8 mouse cellular contexts compared by ENCODE assay signal in the genomic region with DNA sequence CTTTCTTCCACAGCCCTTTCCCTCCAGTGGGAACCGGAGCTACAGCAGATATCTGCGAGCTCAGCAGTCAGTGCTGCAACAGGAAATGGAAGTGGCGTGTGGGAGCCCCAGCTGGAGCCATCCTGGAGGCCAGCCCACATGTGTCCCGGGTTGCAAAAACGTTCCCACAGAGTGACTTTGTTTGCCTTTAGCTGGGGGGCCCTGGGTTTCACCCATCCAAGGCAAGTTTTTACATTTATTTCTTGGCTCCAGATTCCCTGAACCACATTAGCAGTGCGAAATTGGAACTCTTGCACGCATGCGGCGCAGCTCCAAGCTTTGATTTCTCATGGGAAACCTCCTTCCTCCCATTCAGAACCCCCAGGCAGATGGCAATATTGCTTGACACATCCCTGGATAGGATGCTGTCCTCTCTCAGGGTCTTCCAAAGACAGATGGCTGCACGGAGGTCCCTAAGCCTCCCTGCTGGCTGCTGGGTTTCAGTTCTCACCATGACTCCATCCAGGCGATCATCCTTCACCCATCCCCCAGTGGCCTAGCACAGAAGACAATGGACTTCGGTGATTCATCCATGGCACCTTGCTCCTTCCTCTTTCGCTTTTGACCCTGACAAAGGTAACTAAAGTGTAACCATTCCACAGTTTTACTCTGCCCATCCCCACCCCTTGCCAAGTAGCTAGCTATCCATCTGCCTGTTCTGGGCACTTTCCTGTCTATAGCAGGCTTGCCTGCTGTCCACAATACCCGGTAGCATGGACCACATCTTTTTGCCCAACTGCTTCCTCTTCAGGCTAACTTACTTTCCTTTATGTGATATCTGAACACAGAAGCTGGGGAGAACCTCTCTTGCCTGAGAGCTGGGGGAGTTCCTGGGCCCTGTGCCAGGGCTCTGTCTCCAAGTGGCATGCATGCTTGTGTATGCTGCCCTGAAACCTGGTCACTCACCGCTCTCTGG.
DNase-seq lines count a peak whose midpoint lies in the region; ATAC-seq and TF ChIP-seq lines count a peak whose summit lies in the region.

No protein-coding gene starts in this region.

- WGBS in embryonic facial prominence, embryonic 12.5 days = 50% methylated on average over 15 of the region's 15 CpGs
- WGBS in heart, embryonic 12.5 days = 46% methylated on average over 15 of the region's 15 CpGs
- 36% methylated on average over 15 of the region's 15 CpGs for WGBS in kidney, embryonic 14.5 days
- 38% methylated on average over 15 of the region's 15 CpGs for WGBS in lung, embryonic 16.5 days
- WGBS in stomach, embryonic 16.5 days = 40% methylated on average over 15 of the region's 15 CpGs
- 36% methylated on average over 15 of the region's 15 CpGs for WGBS in thymus, adult 2 months

- H3K27ac ChIP-seq in embryonic facial prominence, embryonic 12.5 days = peak overlapping the region; percentile 57
- H3K27ac ChIP-seq in heart, embryonic 12.5 days (ENCODE audit: poor library complexity, severe bottlenecking) = peak overlapping the region; percentile 63
- peak overlapping the region; percentile 42; the same call in 1 of the 2 replicates for H3K27ac ChIP-seq in kidney, embryonic 14.5 days (ENCODE audit: low read depth, low read length)
- peak overlapping the region; percentile 76 for H3K27ac ChIP-seq in lung, embryonic 16.5 days (ENCODE audit: low read length)
- peak overlapping the region; percentile 64 for H3K27ac ChIP-seq in stomach, embryonic 16.5 days (ENCODE audit: low read length)
- H3K27ac ChIP-seq in thymus, adult 2 months (ENCODE audit: control insufficient read depth, insufficient read depth, low read length) = no peak overlapping the region

- H3K36me3 ChIP-seq in embryonic facial prominence, embryonic 12.5 days = no peaks in the 10 kb centered on the region
- H3K36me3 ChIP-seq in heart, embryonic 12.5 days = no peaks in the 10 kb centered on the region
- no peaks in the 10 kb centered on the region for H3K36me3 ChIP-seq in kidney, embryonic 14.5 days (ENCODE audit: control insufficient read depth, insufficient read depth, low read length)
- no peaks in the 10 kb centered on the region for H3K36me3 ChIP-seq in lung, embryonic 16.5 days (ENCODE audit: control insufficient read depth, insufficient read depth, low read length)
- H3K36me3 ChIP-seq in stomach, embryonic 16.5 days (ENCODE audit: control insufficient read depth, insufficient read depth, low read length) = no peaks in the 10 kb centered on the region
- H3K36me3 ChIP-seq in thymus, adult 2 months (ENCODE audit: control insufficient read depth, insufficient read depth, low read length) = no peaks in the 10 kb centered on the region

- H3K27me3 ChIP-seq in embryonic facial prominence, embryonic 12.5 days = no peaks in the 10 kb centered on the region
- no peaks in the 10 kb centered on the region for H3K27me3 ChIP-seq in heart, embryonic 12.5 days (replicated peaks)
- H3K27me3 ChIP-seq in kidney, embryonic 14.5 days (ENCODE audit: control insufficient read depth, insufficient read depth, low read length) = no peaks in the 10 kb centered on the region
- no peaks in the 10 kb centered on the region for H3K27me3 ChIP-seq in lung, embryonic 16.5 days (ENCODE audit: control insufficient read depth, insufficient read depth, low read depth, low read length)
- H3K27me3 ChIP-seq in stomach, embryonic 16.5 days (ENCODE audit: control insufficient read depth, insufficient read depth, low read length) = no peaks in the 10 kb centered on the region
- H3K27me3 ChIP-seq in thymus, adult 2 months (ENCODE audit: control insufficient read depth, insufficient read depth, low read length) = no peaks in the 10 kb centered on the region

- 0 out of 2 replicates have a peak, but pooled peaks have one; percentile 16 for ATAC-seq in embryonic facial prominence, embryonic 12.5 days (ENCODE audit: insufficient number of reproducible peaks, insufficient read depth, low FRiP score, low TSS enrichment)
- ATAC-seq in heart, embryonic 12.5 days (ENCODE audit: insufficient number of reproducible peaks, low FRiP score) = peak; percentile 73
- ATAC-seq in kidney, embryonic 14.5 days (ENCODE audit: low FRiP score, low TSS enrichment) = peak; percentile 41; the same call in 1 of the 2 replicates
- ATAC-seq in lung, embryonic 16.5 days (ENCODE audit: low read depth) = peak; percentile 90
- ATAC-seq in stomach, embryonic 16.5 days (ENCODE audit: insufficient read depth, low FRiP score) = peak; percentile 63; the same call in 1 of the 2 replicates

- peaks cover 26% of the 10 kb centered on the region for H3K4me1 ChIP-seq in embryonic facial prominence, embryonic 12.5 days
- H3K4me1 ChIP-seq in heart, embryonic 12.5 days (replicated peaks) = peaks cover 41% of the 10 kb centered on the region
- H3K4me1 ChIP-seq in kidney, embryonic 14.5 days (ENCODE audit: control insufficient read depth, insufficient read depth, low read length) = peaks cover 18% of the 10 kb centered on the region; the same call in 1 of the 2 replicates
- peaks cover 27% of the 10 kb centered on the region for H3K4me1 ChIP-seq in lung, embryonic 16.5 days (replicated peaks; ENCODE audit: control insufficient read depth, insufficient read depth, low read length)
- peaks cover 17% of the 10 kb centered on the region for H3K4me1 ChIP-seq in stomach, embryonic 16.5 days (ENCODE audit: control insufficient read depth, insufficient read depth, low read length)
- H3K4me1 ChIP-seq in thymus, adult 2 months (replicated peaks; ENCODE audit: control insufficient read depth, insufficient read depth, low read length) = peaks cover 7% of the 10 kb centered on the region

- no peak for TF ChIP-seq POLR2A in thymus, adult 2 months (IDR thresholded peaks at IDR 0.05; ENCODE audit: control insufficient read depth, extremely low read depth, insufficient read depth, low read length, poor library complexity)

- peak; percentile 58 to 64 for DNase-seq in right cerebral cortex, postnatal 10 days (ENCODE audit: low spot score in 2 of 2)
- no peak for DNase-seq in right cerebral cortex, postnatal 14 days
- DNase-seq in thymus, adult 2 months = no peak

- no peak overlapping the region for H3K9ac ChIP-seq in embryonic facial prominence, embryonic 12.5 days
- peak overlapping the region; percentile 27; the same call in 1 of the 2 replicates for H3K9ac ChIP-seq in heart, embryonic 12.5 days
- no peak overlapping the region for H3K9ac ChIP-seq in kidney, embryonic 14.5 days (ENCODE audit: low read depth, low read length)
- no peak overlapping the region for H3K9ac ChIP-seq in lung, embryonic 16.5 days (ENCODE audit: low read length)
- H3K9ac ChIP-seq in stomach, embryonic 16.5 days (ENCODE audit: low read length) = peak overlapping the region; percentile 38; the same call in 1 of the 2 replicates

- no peak overlapping the region for H3K4me3 ChIP-seq in embryonic facial prominence, embryonic 12.5 days
- no peak overlapping the region for H3K4me3 ChIP-seq in heart, embryonic 12.5 days
- no peak overlapping the region for H3K4me3 ChIP-seq in kidney, embryonic 14.5 days (ENCODE audit: low read length)
- no peak overlapping the region for H3K4me3 ChIP-seq in lung, embryonic 16.5 days (ENCODE audit: low read length)
- no peak overlapping the region for H3K4me3 ChIP-seq in stomach, embryonic 16.5 days (replicated peaks; ENCODE audit: low read length)
- no peak overlapping the region for H3K4me3 ChIP-seq in thymus, adult 2 months (ENCODE audit: control insufficient read depth, insufficient read depth, low read length)

- no peaks in the 10 kb centered on the region for H3K9me3 ChIP-seq in embryonic facial prominence, embryonic 12.5 days
- no peaks in the 10 kb centered on the region for H3K9me3 ChIP-seq in heart, embryonic 12.5 days (replicated peaks)
- H3K9me3 ChIP-seq in kidney, embryonic 14.5 days (ENCODE audit: control insufficient read depth, low read length) = no peaks in the 10 kb centered on the region; the same call in 1 of the 2 replicates
- H3K9me3 ChIP-seq in lung, embryonic 16.5 days (ENCODE audit: control insufficient read depth, low read length) = no peaks in the 10 kb centered on the region
- no peaks in the 10 kb centered on the region for H3K9me3 ChIP-seq in stomach, embryonic 16.5 days (replicated peaks; ENCODE audit: control insufficient read depth, low read length)

- no peak for TF ChIP-seq CTCF in thymus, adult 2 months (IDR thresholded peaks at IDR 0.05; ENCODE audit: borderline replicate concordance, control insufficient read depth, extremely low read depth, insufficient read depth, low read length, poor library complexity)

- H3K4me2 ChIP-seq in embryonic facial prominence, embryonic 12.5 days (replicated peaks) = no peak overlapping the region; the same call in 1 of the 2 replicates
- peak overlapping the region; percentile 17 for H3K4me2 ChIP-seq in heart, embryonic 12.5 days
- no peak overlapping the region; the same call in 1 of the 2 replicates for H3K4me2 ChIP-seq in kidney, embryonic 14.5 days (replicated peaks; ENCODE audit: low read depth, low read length)
- H3K4me2 ChIP-seq in lung, embryonic 16.5 days (ENCODE audit: low read depth, low read length) = peak overlapping the region; percentile 4
- H3K4me2 ChIP-seq in stomach, embryonic 16.5 days (ENCODE audit: low read depth, low read length) = peak overlapping the region; percentile 29

Comparison
In these comparisons a context has a peak if more than half of its experiments do, and no peak if none do; other contexts are left out.
1. DNase-seq: peak in right cerebral cortex, postnatal 10 days (2 of 2); none in right cerebral cortex, postnatal 14 days (single experiment) and thymus, adult 2 months (single experiment).
2. ATAC-seq: peak in every context shown above with its lines; median percentile 90 in lung, embryonic 16.5 days; 73 in heart, embryonic 12.5 days; 63 in stomach, embryonic 16.5 days; 41 in kidney, embryonic 14.5 days; 16 in embryonic facial prominence, embryonic 12.5 days.
3. H3K4me2 ChIP-seq: peak in heart, embryonic 12.5 days (single experiment), lung, embryonic 16.5 days (single experiment) and stomach, embryonic 16.5 days (single experiment); none in embryonic facial prominence, embryonic 12.5 days (single experiment) and kidney, embryonic 14.5 days (single experiment).
4. H3K9ac ChIP-seq: peak in heart, embryonic 12.5 days (single experiment) and stomach, embryonic 16.5 days (single experiment); none in embryonic facial prominence, embryonic 12.5 days (single experiment), kidney, embryonic 14.5 days (single experiment) and lung, embryonic 16.5 days (single experiment).